Mouse (Mus musculus): ENCODE measurements at regions not wholly inside any gene's neighbourhood (a gene's known extent, or its start where the extent isn't known, plus 50 kb on each side); places are given as distances from the start of the nearest gene placed in this dataset.

GRCm38 (mm10) chr15:74296277-74296676 lies 339.9 kb downstream of the Mroh4 start:
- H3K27me3 ChIP-seq (ENCODE audit: control insufficient read depth, insufficient read depth, low read length): no peaks in the 10 kb centered on the region
- WGBS: 85% methylated on average over 8 of the region's 8 CpGs
- no peak overlapping the region for H3K27ac ChIP-seq (ENCODE audit: insufficient read depth, low read length)

GRCm38 (mm10) chr15:74294691-74295090 lies 341.5 kb downstream of the Mroh4 start:
- no peak overlapping the region for H3K4me3 ChIP-seq (ENCODE audit: extremely low read depth, insufficient read depth, insufficient read length)
- H3K27ac ChIP-seq (ENCODE audit: insufficient read depth, low read length): no peak overlapping the region
- no peaks in the 10 kb centered on the region for H3K4me1 ChIP-seq (ENCODE audit: control insufficient read depth, insufficient read depth, insufficient read length)
- no peaks in the 10 kb centered on the region for H3K36me3 ChIP-seq (ENCODE audit: control insufficient read depth, insufficient read depth, low read length)
- H3K27me3 ChIP-seq (ENCODE audit: control insufficient read depth, insufficient read depth, low read length): no peaks in the 10 kb centered on the region
- TF ChIP-seq POLR2A (IDR thresholded peaks at IDR 0.05; ENCODE audit: low read depth, low read length) (no peak), CTCF (IDR thresholded peaks at IDR 0.05; ENCODE audit: extremely low read depth, insufficient read depth, insufficient read length, insufficient replicate concordance) (no peak)
- DNase-seq (ENCODE audit: low read depth in 1 of 2, low spot score in 2 of 2): no peak
- 76% methylated on average over 10 of the region's 10 CpGs for WGBS

More at GRCm38 (mm10) chr15:74296277-74296676, 339.9 kb downstream of the Mroh4 start:
- Histone ChIP-seq H3K4me1 (ENCODE audit: control insufficient read depth, insufficient read depth, insufficient read length) (no peaks in the 10 kb centered on the region), H3K4me3 (ENCODE audit: extremely low read depth, insufficient read depth, insufficient read length) (no peak overlapping the region), H3K36me3 (ENCODE audit: control insufficient read depth, insufficient read depth, low read length) (no peaks in the 10 kb centered on the region)
- DNase-seq (ENCODE audit: low read depth in 1 of 2, low spot score in 2 of 2): no peak
- TF ChIP-seq CTCF (IDR thresholded peaks at IDR 0.05; ENCODE audit: extremely low read depth, insufficient read depth, insufficient read length, insufficient replicate concordance): no peak
- no peak for TF ChIP-seq POLR2A (IDR thresholded peaks at IDR 0.05; ENCODE audit: low read depth, low read length)

GRCm38 (mm10) chr15:74294109-74294508 lies 342.0 kb downstream of the Mroh4 start:
- Histone ChIP-seq H3K27me3 (ENCODE audit: control insufficient read depth, insufficient read depth, low read length) (no peaks in the 10 kb centered on the region), H3K36me3 (ENCODE audit: control insufficient read depth, insufficient read depth, low read length) (no peaks in the 10 kb centered on the region), H3K4me1 (ENCODE audit: control insufficient read depth, insufficient read depth, insufficient read length) (no peaks in the 10 kb centered on the region), H3K27ac (ENCODE audit: insufficient read depth, low read length) (no peak overlapping the region), H3K4me3 (ENCODE audit: extremely low read depth, insufficient read depth, insufficient read length) (no peak overlapping the region)
- 78% methylated on average over 10 of the region's 10 CpGs for WGBS
- TF ChIP-seq CTCF (IDR thresholded peaks at IDR 0.05; ENCODE audit: extremely low read depth, insufficient read depth, insufficient read length, insufficient replicate concordance) (no peak), POLR2A (IDR thresholded peaks at IDR 0.05; ENCODE audit: low read depth, low read length) (no peak)
- no peak for DNase-seq (ENCODE audit: low read depth in 1 of 2, low spot score in 2 of 2)

- no peaks in the 10 kb centered on the region for H3K4me1 ChIP-seq (ENCODE audit: control insufficient read depth, insufficient read depth, insufficient read length)
- no peak for DNase-seq (ENCODE audit: low read depth in 1 of 2, low spot score in 2 of 2)
- H3K27me3 ChIP-seq (ENCODE audit: control insufficient read depth, insufficient read depth, low read length): no peaks in the 10 kb centered on the region
- no peak overlapping the region for H3K27ac ChIP-seq (ENCODE audit: insufficient read depth, low read length)
- TF ChIP-seq POLR2A (IDR thresholded peaks at IDR 0.05; ENCODE audit: low read depth, low read length): no peak
- no peak for TF ChIP-seq CTCF (IDR thresholded peaks at IDR 0.05; ENCODE audit: extremely low read depth, insufficient read depth, insufficient read length, insufficient replicate concordance)
- no peak overlapping the region for H3K4me3 ChIP-seq (ENCODE audit: extremely low read depth, insufficient read depth, insufficient read length)
- H3K36me3 ChIP-seq (ENCODE audit: control insufficient read depth, insufficient read depth, low read length): no peaks in the 10 kb centered on the region
- 81% methylated on average over 2 of the region's 2 CpGs for WGBS
Measured at GRCm38 (mm10) chr15:74287492-74287891, 348.7 kb downstream of the Mroh4 start.

- no peak for DNase-seq (ENCODE audit: low read depth in 1 of 2, low spot score in 2 of 2)
- TF ChIP-seq CTCF (IDR thresholded peaks at IDR 0.05; ENCODE audit: extremely low read depth, insufficient read depth, insufficient read length, insufficient replicate concordance) (no peak), POLR2A (IDR thresholded peaks at IDR 0.05; ENCODE audit: low read depth, low read length) (no peak)
- no peaks in the 10 kb centered on the region for H3K4me1 ChIP-seq (ENCODE audit: control insufficient read depth, insufficient read depth, insufficient read length)
- 63% methylated on average over 5 of the region's 5 CpGs for WGBS
- no peaks in the 10 kb centered on the region for H3K36me3 ChIP-seq (ENCODE audit: control insufficient read depth, insufficient read depth, low read length)
- no peaks in the 10 kb centered on the region for H3K27me3 ChIP-seq (ENCODE audit: control insufficient read depth, insufficient read depth, low read length)
- no peak overlapping the region for H3K27ac ChIP-seq (ENCODE audit: insufficient read depth, low read length)
- no peak overlapping the region for H3K4me3 ChIP-seq (ENCODE audit: extremely low read depth, insufficient read depth, insufficient read length)
Measured at GRCm38 (mm10) chr15:74283172-74283534, 353.0 kb downstream of the Mroh4 start.

- Histone ChIP-seq H3K27me3 (ENCODE audit: control insufficient read depth, insufficient read depth, low read length) (no peaks in the 10 kb centered on the region), H3K4me3 (ENCODE audit: extremely low read depth, insufficient read depth, insufficient read length) (no peak overlapping the region), H3K36me3 (ENCODE audit: control insufficient read depth, insufficient read depth, low read length) (no peaks in the 10 kb centered on the region), H3K27ac (ENCODE audit: insufficient read depth, low read length) (no peak overlapping the region), H3K4me1 (ENCODE audit: control insufficient read depth, insufficient read depth, insufficient read length) (no peaks in the 10 kb centered on the region)
- DNase-seq (ENCODE audit: low read depth in 1 of 2, low spot score in 2 of 2): no peak
- no peak for TF ChIP-seq POLR2A (IDR thresholded peaks at IDR 0.05; ENCODE audit: low read depth, low read length)
- TF ChIP-seq CTCF (IDR thresholded peaks at IDR 0.05; ENCODE audit: extremely low read depth, insufficient read depth, insufficient read length, insufficient replicate concordance): no peak
- 90% methylated on average over 7 of the region's 7 CpGs for WGBS
Measured at GRCm38 (mm10) chr15:74282440-74283171, 353.5 kb downstream of the Mroh4 start.

- Histone ChIP-seq H3K4me1 (ENCODE audit: control insufficient read depth, insufficient read depth, insufficient read length) (no peaks in the 10 kb centered on the region), H3K36me3 (ENCODE audit: control insufficient read depth, insufficient read depth, low read length) (no peaks in the 10 kb centered on the region), H3K27me3 (ENCODE audit: control insufficient read depth, insufficient read depth, low read length) (no peaks in the 10 kb centered on the region), H3K27ac (ENCODE audit: insufficient read depth, low read length) (no peak overlapping the region), H3K4me3 (ENCODE audit: extremely low read depth, insufficient read depth, insufficient read length) (no peak overlapping the region)
- 86% methylated on average over 5 of the region's 5 CpGs for WGBS
- no peak for DNase-seq (ENCODE audit: low read depth in 1 of 2, low spot score in 2 of 2)
- TF ChIP-seq POLR2A (IDR thresholded peaks at IDR 0.05; ENCODE audit: low read depth, low read length) (no peak), CTCF (IDR thresholded peaks at IDR 0.05; ENCODE audit: extremely low read depth, insufficient read depth, insufficient read length, insufficient replicate concordance) (no peak)
Measured at GRCm38 (mm10) chr15:74274435-74274834, 361.7 kb downstream of the Mroh4 start.

Data from spleen, adult 2 months (tissue).